Comparison of ENCODE assay signal across 20 mouse cellular contexts in the genomic region with DNA sequence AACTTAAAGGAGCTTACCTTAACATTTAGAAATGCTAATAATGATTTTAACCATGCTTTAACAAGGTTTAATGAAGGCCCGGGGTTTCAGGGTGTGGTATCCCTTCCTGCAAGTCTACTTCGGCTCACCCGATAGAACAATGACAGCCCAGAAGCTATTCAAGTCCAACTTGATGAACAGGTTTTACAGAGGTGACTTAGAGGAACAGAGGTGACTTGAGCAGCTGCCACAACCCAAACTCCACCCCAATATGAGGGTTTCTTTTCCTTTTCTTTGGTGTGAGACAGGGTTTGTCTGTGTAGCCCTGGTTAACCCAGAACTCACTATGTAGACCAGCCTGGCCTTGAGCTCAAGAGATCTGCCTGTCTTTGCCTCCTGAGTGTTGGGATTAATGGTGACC. TPM values are rescaled to one million over a fixed set of nuclear protein-coding genes. Genes with fewer than 3 reads are reported as not detected.
DNase-seq lines count a peak whose midpoint lies in the region; ATAC-seq lines count a peak whose summit lies in the region.
"Had no signal": no experiment of that assay in that cellular context is flagged by ENCODE, and none has a peak within 500 bp of the region (broad histone marks: within the 10 kb centered on the region; RNA-seq: fewer than 3 reads in every experiment).

No protein-coding gene starts in this region.

- H3K4me1 ChIP-seq in embryonic facial prominence, embryonic 11.5 days (ENCODE audit: control insufficient read depth, insufficient read depth, low read length): no peaks in the 10 kb centered on the region
- no peaks in the 10 kb centered on the region for H3K4me1 ChIP-seq in embryonic facial prominence, embryonic 10.5 days
- no peaks in the 10 kb centered on the region for H3K4me1 ChIP-seq in hindbrain, embryonic 12.5 days
- H3K4me1 ChIP-seq: hindbrain, embryonic 10.5 days; neural tube, embryonic 12.5 days had no signal

- no peaks in the 10 kb centered on the region for H3K9me3 ChIP-seq in embryonic facial prominence, embryonic 11.5 days (replicated peaks; ENCODE audit: control insufficient read depth, low read length)
- no peaks in the 10 kb centered on the region for H3K9me3 ChIP-seq in embryonic facial prominence, embryonic 10.5 days
- no peaks in the 10 kb centered on the region for H3K9me3 ChIP-seq in hindbrain, embryonic 12.5 days (replicated peaks)
- H3K9me3 ChIP-seq: heart, embryonic 13.5 days; hindbrain, embryonic 10.5 days; liver, embryonic 15.5 days; neural tube, embryonic 12.5 days had no signal

- no peak overlapping the region for H3K4me3 ChIP-seq in embryonic facial prominence, embryonic 11.5 days (ENCODE audit: low read depth, low read length)
- no peak overlapping the region for H3K4me3 ChIP-seq in embryonic facial prominence, embryonic 10.5 days
- H3K4me3 ChIP-seq in hindbrain, embryonic 12.5 days: no peak overlapping the region
- H3K4me3 ChIP-seq: heart, embryonic 13.5 days; hindbrain, embryonic 10.5 days; liver, embryonic 15.5 days; neural tube, embryonic 12.5 days had no signal

- no peak overlapping the region for H3K27ac ChIP-seq in embryonic facial prominence, embryonic 11.5 days (replicated peaks; ENCODE audit: low read depth, low read length)
- H3K27ac ChIP-seq in embryonic facial prominence, embryonic 10.5 days (replicated peaks): no peak overlapping the region
- no peak overlapping the region for H3K27ac ChIP-seq in hindbrain, embryonic 12.5 days
- H3K27ac ChIP-seq: heart, embryonic 13.5 days; hindbrain, embryonic 10.5 days; liver, embryonic 15.5 days; neural tube, embryonic 12.5 days had no signal

- DNase-seq in embryonic facial prominence, embryonic 11.5 days (ENCODE audit: low spot score): peak; percentile 30
- no peak for DNase-seq in embryonic facial prominence, embryonic 10.5 days (ENCODE audit: low spot score)
- DNase-seq in urinary bladder, postnatal 36 days (ENCODE audit: low spot score in 2 of 2): peak; percentile 16 to 36
- DNase-seq in urinary bladder, postnatal 4 days (ENCODE audit: low spot score in 2 of 2): no peak
- peak; percentile 93 for DNase-seq in large intestine, adult 2 months (ENCODE audit: low read depth, low spot score)
- no peak for DNase-seq in gastrocnemius, adult 8-10 months (ENCODE audit: low spot score in 2 of 2)
- DNase-seq in ovary, postnatal 36 days (ENCODE audit: low spot score): no peak
- DNase-seq: cerebellum, postnatal 14 days; gastrocnemius, postnatal 10 days; kidney, adult 11 months; kidney, postnatal 14 days; right cerebral cortex, postnatal 25 days; thymus, adult 2 months had no signal

- WGBS in embryonic facial prominence, embryonic 11.5 days: 83% methylated on average over 3 of the region's 3 CpGs
- WGBS in embryonic facial prominence, embryonic 10.5 days: 85% methylated on average over 3 of the region's 3 CpGs
- whole genome bisulfite sequencing in large intestine, adult 2 months: 46% methylated on average over 3 of the region's 3 CpGs
- 90% methylated on average over 3 of the region's 3 CpGs for WGBS in hindbrain, embryonic 12.5 days

- H3K36me3 ChIP-seq in embryonic facial prominence, embryonic 11.5 days (replicated peaks; ENCODE audit: control insufficient read depth, insufficient read depth, low read depth, low read length): no peaks in the 10 kb centered on the region; the same call in 1 of the 2 replicates
- H3K36me3 ChIP-seq in embryonic facial prominence, embryonic 10.5 days (replicated peaks): peaks cover 55% of the 10 kb centered on the region
- peaks cover 43% of the 10 kb centered on the region for H3K36me3 ChIP-seq in hindbrain, embryonic 12.5 days

- H3K27me3 ChIP-seq in embryonic facial prominence, embryonic 11.5 days (ENCODE audit: control insufficient read depth, insufficient read depth, low read length): no peaks in the 10 kb centered on the region
- H3K27me3 ChIP-seq in embryonic facial prominence, embryonic 10.5 days (replicated peaks; ENCODE audit: low read depth, poor library complexity, severe bottlenecking): no peaks in the 10 kb centered on the region
- H3K27me3 ChIP-seq in hindbrain, embryonic 12.5 days: no peaks in the 10 kb centered on the region
- H3K27me3 ChIP-seq: heart, embryonic 13.5 days; liver, embryonic 15.5 days; neural tube, embryonic 12.5 days; Patski had no signal

- ATAC-seq in embryonic facial prominence, embryonic 11.5 days (replicated peaks; ENCODE audit: insufficient number of reproducible peaks, low FRiP score, low TSS enrichment, low read depth): no peak
- no peak for ATAC-seq in hindbrain, embryonic 12.5 days (ENCODE audit: low FRiP score)
- ATAC-seq: forebrain, embryonic 14.5 days; Patski had no signal

- no peak overlapping the region for H3K4me2 ChIP-seq in embryonic facial prominence, embryonic 11.5 days (ENCODE audit: low read depth, low read length)
- no peak overlapping the region for H3K4me2 ChIP-seq in hindbrain, embryonic 12.5 days (replicated peaks)
- H3K4me2 ChIP-seq: heart, embryonic 13.5 days; liver, embryonic 15.5 days; neural tube, embryonic 12.5 days had no signal

- no peak overlapping the region for H3K9ac ChIP-seq in embryonic facial prominence, embryonic 11.5 days (replicated peaks; ENCODE audit: low read length)
- no peak overlapping the region for H3K9ac ChIP-seq in hindbrain, embryonic 12.5 days
- H3K9ac ChIP-seq: heart, embryonic 13.5 days; liver, embryonic 15.5 days; neural tube, embryonic 12.5 days had no signal

RNA-seq across cellular contexts. Expression of a gene that starts 11.1 kb away (rescaled TPM):
- polyA plus RNA-seq in embryonic facial prominence, embryonic 11.5 days (2014; fragmentation: Nextera tagmentation; extraction: Ambion mirVana): 18.8 TPM in 2 replicates
- 17.3 and 19.2 TPM in 2 replicates for polyA plus RNA-seq in embryonic facial prominence, embryonic 10.5 days (2016; fragmentation: Nextera tagmentation; extraction: Ambion mirVana)
- polyA plus RNA-seq in large intestine, adult 2 months (2012; rRNA removed): 12.7 and 23.2 TPM in 2 replicates
- total RNA-seq in gastrocnemius, adult 8-10 months (2022): 10 to 100 TPM; 17.4 to 19.4 (median 18.9) TPM
- polyA plus RNA-seq in hindbrain, embryonic 12.5 days (2016; fragmentation: Nextera tagmentation; extraction: Ambion mirVana): 19.8 and 20.7 TPM in 2 replicates

RNA-seq across cellular contexts. Expression of a gene that starts 27.2 kb away (rescaled TPM):
- 45.1 TPM in 2 replicates for polyA plus RNA-seq in embryonic facial prominence, embryonic 11.5 days (2014; fragmentation: Nextera tagmentation; extraction: Ambion mirVana)
- 46.4 and 46.7 TPM in 2 replicates for polyA plus RNA-seq in embryonic facial prominence, embryonic 10.5 days (2016; fragmentation: Nextera tagmentation; extraction: Ambion mirVana)
- polyA plus RNA-seq in large intestine, adult 2 months (2012; rRNA removed): 32.4 and 40.4 TPM in 2 replicates
- total RNA-seq in gastrocnemius, adult 8-10 months (2022): 10 to 100 TPM; 13.0 to 16.3 (median 14.8) TPM
- 32.6 and 34.4 TPM in 2 replicates for polyA plus RNA-seq in hindbrain, embryonic 12.5 days (2016; fragmentation: Nextera tagmentation; extraction: Ambion mirVana)

RNA-seq across cellular contexts. Expression of a gene that starts 27.3 kb away (rescaled TPM):
- 6.7 and 7.2 TPM in 2 replicates for polyA plus RNA-seq in embryonic facial prominence, embryonic 11.5 days (2014; fragmentation: Nextera tagmentation; extraction: Ambion mirVana)
- polyA plus RNA-seq in embryonic facial prominence, embryonic 10.5 days (2016; fragmentation: Nextera tagmentation; extraction: Ambion mirVana): 8.4 and 9.3 TPM in 2 replicates
- 4.0 and 6.6 TPM in 2 replicates for polyA plus RNA-seq in large intestine, adult 2 months (2012; rRNA removed)
- total RNA-seq in gastrocnemius, adult 8-10 months (2022): 1 to 10 TPM; 5.7 to 7.4 (median 6.5) TPM
- polyA plus RNA-seq in hindbrain, embryonic 12.5 days (2016; fragmentation: Nextera tagmentation; extraction: Ambion mirVana): 5.9 and 6.4 TPM in 2 replicates

RNA-seq across cellular contexts. Expression of a gene that starts 44.9 kb away (rescaled TPM):
- 55.2 and 63.0 TPM in 2 replicates for polyA plus RNA-seq in embryonic facial prominence, embryonic 11.5 days (2014; fragmentation: Nextera tagmentation; extraction: Ambion mirVana)
- polyA plus RNA-seq in embryonic facial prominence, embryonic 10.5 days (2016; fragmentation: Nextera tagmentation; extraction: Ambion mirVana): 54.2 and 60.6 TPM in 2 replicates
- polyA plus RNA-seq in large intestine, adult 2 months (2012; rRNA removed): 12.5 and 14.4 TPM in 2 replicates
- 10 to 100 TPM in 2 of 4 experiments, 1 to 10 TPM in 2; 8.2 to 13.3 (median 11.2) TPM for total RNA-seq in gastrocnemius, adult 8-10 months (2022)
- polyA plus RNA-seq in hindbrain, embryonic 12.5 days (2016; fragmentation: Nextera tagmentation; extraction: Ambion mirVana): 39.2 and 42.1 TPM in 2 replicates

Comparison
In these comparisons a context has a peak if more than half of its experiments do, and no peak if none do; other contexts are left out.
1. DNase-seq: peak in embryonic facial prominence, embryonic 11.5 days (single experiment), urinary bladder, postnatal 36 days (2 of 2) and large intestine, adult 2 months (single experiment); none in embryonic facial prominence, embryonic 10.5 days (single experiment), urinary bladder, postnatal 4 days (0 of 2), gastrocnemius, adult 8-10 months (0 of 2) and ovary, postnatal 36 days (single experiment).